Mouse (Mus musculus) thymus, adult 2 months (tissue): ENCODE results near the gene Coasy.

ENCODE experiments used
- CTCF ChIP-seq: fragments of 200-500 bp; IDR thresholded peaks from 2 replicates; pipeline ENCODE4 v1.5.1; 2012; ENCODE audit warnings: mild to moderate bottlenecking, control low read depth, low read length, moderate library complexity, borderline replicate concordance; ENCODE audit not compliant: control insufficient read depth, poor library complexity, insufficient read depth; ENCODE audit errors: extremely low read depth
- POLR2A ChIP-seq: fragments of 200-500 bp; IDR thresholded peaks from 2 replicates; pipeline ENCODE4 v1.6.1; 2012; ENCODE audit warnings: mild to moderate bottlenecking, low read length, control low read depth, moderate library complexity; ENCODE audit not compliant: control insufficient read depth, poor library complexity, insufficient read depth; ENCODE audit errors: extremely low read depth

DNA sequence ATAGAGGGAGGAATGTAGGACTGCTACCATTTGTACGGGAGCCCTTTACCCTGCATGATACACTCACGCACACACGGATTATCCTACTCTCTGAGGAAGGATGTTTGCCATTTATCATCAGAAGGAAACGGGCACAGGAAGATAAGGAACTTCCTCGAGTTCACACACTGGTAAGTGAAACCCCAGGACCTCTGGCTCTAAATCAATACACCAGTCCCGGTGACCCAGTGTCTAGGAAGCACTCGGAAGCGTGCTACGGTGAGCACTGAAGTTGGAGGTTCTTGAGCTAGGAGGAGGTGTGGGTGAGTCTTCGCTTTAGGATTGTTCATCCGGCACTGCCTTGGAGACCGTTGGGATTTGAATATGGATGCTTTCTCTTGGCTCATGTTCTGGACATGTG lies 50.7 kb downstream of the Coasy start:
- TF ChIP-seq CTCF: no peak
- no peak for TF ChIP-seq POLR2A
